Mouse (Mus musculus) left cerebral cortex, postnatal 36 days (tissue): Measurements from ENCODE around the gene Apba3. TPM values are rescaled to one million over a fixed set of nuclear protein-coding genes. Genes with fewer than 3 reads are reported as not detected.

Experiments used
- DNase-seq, 2 experiments: peaks; one replicate each; pipeline ENCODE4 v3.0.0; 2021 to 2022; ENCODE audit warnings: low spot score in 2 of 2, mixed read lengths in 1 of 2
- intact Hi-C: fragments of 180-260 bp; cut with DNase I; formaldehyde crosslinking; loops from one replicate; pipeline ENCODE4 v1.15.1; 2025
- total RNA-seq, 2 experiments: library from RNA; stranded (reverse); gene quantifications; 2 replicates each; pipeline ENCODE4 v1.2.3; 2021

The Apba3 gene
- total RNA-seq, 2 experiments from 2014 or later = 30.1 to 39.3 TPM

- DNase-seq = peak; percentile 80
- intact Hi-C loops = no loop called here
Measured at GRCm38 (mm10) chr10:81302781-81303218, 36.0 kb downstream of the Apba3 start.

GRCm38 (mm10) chr10:81303258-81303657 lies 36.5 kb downstream of the Apba3 start:
- intact Hi-C loops = no loop called here
- DNase-seq = no peak

- intact Hi-C loops = loop anchor here (2.0 kb wide), 1 partner anchor 15 kb away; no protein-coding TSS in a partner anchor
- DNase-seq = no peak
Measured at GRCm38 (mm10) chr10:81303761-81304160, 37.0 kb downstream of the Apba3 start.

GRCm38 (mm10) chr10:81304597-81305238 lies 38.0 kb downstream of the Apba3 start:
- DNase-seq = no peak
- intact Hi-C loops = loop anchor here (2.0 kb wide), 1 partner anchor 16 kb away; no protein-coding TSS in a partner anchor

GRCm38 (mm10) chr10:81305663-81306062 lies 38.9 kb downstream of the Apba3 start:
- intact Hi-C loops = loop anchor here (2.0 kb wide), 1 partner anchor 17 kb away; no protein-coding TSS in a partner anchor
- DNase-seq = no peak

DNA sequence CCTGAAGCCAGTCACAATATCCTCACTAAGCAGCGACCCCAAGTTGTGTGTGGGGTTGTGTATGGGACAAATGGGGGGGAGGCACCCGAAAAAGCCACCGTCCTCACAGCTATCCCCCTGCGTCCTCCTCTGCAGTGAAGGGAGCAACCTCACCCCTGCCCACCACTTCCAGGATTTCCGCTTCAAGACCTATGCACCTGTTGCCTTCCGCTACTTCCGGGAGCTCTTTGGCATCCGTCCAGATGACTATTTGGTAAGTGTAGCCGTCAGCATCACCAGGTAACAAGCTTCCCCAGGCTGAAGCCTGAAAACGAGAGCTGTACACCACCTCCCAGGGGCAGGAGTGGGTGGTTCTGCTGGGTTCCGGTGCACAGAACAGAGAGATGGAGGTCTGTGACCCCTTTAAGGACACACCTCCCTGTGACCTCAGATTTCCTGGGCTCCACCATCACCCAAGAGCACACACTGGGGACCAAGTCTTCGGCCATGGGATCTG lies 39.5 kb downstream of the Apba3 start:
- intact Hi-C loops = no loop called here
- DNase-seq = no peak

GRCm38 (mm10) chr10:81306837-81307682 lies 40.3 kb downstream of the Apba3 start:
- peak; percentile 69 to 79 for DNase-seq
- intact Hi-C loops = no loop called here

DNA sequence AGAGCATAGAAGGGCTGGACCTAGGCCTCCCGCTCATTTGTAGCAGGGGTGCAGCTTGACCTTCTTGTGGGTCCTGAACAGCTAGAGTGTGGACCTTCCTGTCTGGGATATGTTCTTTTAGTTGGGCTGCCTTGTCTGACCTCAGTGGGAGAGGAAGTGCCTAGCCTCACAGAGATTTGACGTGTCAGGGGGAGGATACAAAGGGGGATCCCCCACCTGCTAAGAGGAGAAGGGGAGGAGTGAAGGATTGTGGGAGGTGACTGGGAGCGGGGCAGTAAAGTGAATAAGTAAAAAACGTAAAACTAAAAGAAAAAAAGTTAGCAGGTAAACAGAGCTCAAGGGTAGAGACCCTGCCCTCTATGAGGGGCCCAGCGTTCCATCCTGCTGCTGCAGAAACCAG lies 42.8 kb downstream of the Apba3 start:
- DNase-seq = no peak
- intact Hi-C loops = no loop called here

GRCm38 (mm10) chr10:81313581-81313980 lies 46.8 kb downstream of the Apba3 start:
- intact Hi-C loops = no loop called here

GRCm38 (mm10) chr10:81314201-81314600 lies 47.4 kb downstream of the Apba3 start:
- intact Hi-C loops = no loop called here
- DNase-seq = no peak

More at GRCm38 (mm10) chr10:81313581-81313980, 46.8 kb downstream of the Apba3 start:
- no peak for DNase-seq

- no peak for DNase-seq
- intact Hi-C loops = no loop called here
Measured at GRCm38 (mm10) chr10:81315587-81315986, 48.8 kb downstream of the Apba3 start.

DNA sequence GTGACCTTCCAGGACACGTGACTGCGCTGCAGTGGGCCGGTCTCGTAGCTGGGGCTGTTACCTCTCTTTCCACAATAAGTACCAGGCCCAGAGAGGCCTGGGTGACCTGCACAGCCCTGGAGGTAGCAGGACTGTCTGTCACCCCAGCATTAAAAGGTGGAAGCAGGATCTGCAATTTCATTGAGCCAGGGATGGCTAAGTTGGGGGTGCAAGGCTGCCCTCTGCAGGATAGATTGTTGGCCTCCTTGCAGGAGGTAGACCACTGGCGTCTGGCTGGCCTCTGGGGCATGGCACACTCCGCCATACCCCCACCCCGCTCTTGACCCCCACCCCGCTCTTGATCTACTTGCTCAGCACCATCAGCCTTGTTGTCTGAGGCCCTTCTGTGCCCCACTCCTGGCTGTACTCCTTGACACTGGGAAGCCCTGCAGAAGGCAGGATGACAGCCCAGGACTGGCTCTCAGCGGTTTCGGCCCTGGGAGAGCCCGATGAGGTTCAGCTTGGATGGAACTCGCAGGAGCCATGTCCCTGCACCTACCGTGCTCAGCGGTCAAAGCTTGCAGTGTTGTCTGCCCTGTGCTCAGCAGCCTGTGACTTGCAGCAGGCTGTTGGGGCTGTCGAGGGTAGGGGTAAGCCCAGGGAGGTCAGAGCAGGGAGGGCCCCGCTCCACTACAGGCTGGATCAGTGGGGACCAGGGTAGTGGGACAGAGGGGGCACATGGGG lies 49.7 kb downstream of the Apba3 start:
- DNase-seq = no peak
- intact Hi-C loops = no loop called here

DNA sequence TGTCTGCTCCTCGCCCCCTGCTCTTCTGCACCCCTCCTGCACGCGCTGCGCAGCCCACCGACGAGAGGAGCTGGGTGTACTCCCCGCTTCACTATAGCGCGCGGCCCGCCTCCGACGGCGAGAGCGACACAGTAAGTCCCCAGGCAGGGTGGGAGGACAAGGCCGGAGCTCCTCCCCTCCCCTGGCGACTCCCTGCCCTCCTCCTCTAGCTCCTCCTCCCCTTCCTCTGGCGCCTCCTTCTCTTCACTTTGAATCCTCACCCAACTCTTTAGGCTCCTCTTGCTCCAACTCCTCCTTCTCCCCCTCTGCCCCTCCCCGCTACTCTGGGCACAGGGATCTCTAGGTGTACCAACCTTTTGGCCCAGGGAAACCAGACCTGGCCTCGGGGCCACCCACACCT lies 50.5 kb downstream of the Apba3 start:
- DNase-seq = no peak
- intact Hi-C loops = no loop called here

GRCm38 (mm10) chr10:81318589-81319329 lies 52.0 kb downstream of the Apba3 start:
- intact Hi-C loops = no loop called here
- no peak for DNase-seq

DNA sequence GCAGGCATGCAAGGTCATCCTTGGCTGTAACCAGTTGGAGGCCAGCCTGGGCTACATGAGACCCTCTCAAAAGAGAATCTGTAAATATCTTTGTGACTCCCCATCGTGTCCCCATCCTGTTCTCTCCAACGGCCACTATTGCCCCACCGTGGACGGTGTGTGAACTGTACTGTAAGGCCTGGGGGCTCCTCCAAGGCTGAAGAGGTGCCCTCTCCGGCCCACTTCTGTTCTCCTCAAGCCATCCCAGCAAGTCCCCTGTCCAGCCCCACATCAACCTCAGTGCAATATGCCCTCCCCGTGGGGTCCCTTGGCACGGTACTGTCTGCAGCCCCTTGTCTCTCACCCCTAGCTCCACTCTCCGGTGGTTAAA lies 52.6 kb downstream of the Apba3 start:
- no peak for DNase-seq
- intact Hi-C loops = no loop called here

GRCm38 (mm10) chr10:81319741-81320549 lies 53.2 kb downstream of the Apba3 start:
- intact Hi-C loops = no loop called here
- DNase-seq = peak in 1 of 2 experiments; percentile 59

- intact Hi-C loops = no loop called here
- DNase-seq = peak; percentile 97 to 99
Measured at GRCm38 (mm10) chr10:81320550-81321347, 54.0 kb downstream of the Apba3 start, which contains the start of gene Cactin. TSS of gene Cactin (plus strand) at chr10:81321103.

DNA sequence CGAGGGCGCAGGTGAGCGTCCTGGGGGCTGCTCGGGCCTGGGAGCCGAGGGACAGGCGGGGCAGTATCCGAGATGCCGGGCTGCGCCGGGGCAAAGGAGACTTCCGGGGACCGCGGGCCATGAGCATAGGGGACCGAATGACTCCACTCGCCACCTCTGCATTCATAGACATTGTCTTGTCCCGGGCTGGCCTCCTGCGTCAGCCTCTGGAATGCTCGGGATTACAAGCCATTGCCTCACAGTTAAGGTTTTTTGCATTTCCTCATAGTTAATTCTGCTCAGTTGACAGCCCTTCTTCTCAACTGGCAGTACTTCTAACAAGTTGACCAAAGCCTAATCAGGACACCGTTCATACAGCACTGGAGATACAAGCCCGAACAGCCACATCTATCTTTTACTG lies 54.7 kb downstream of the Apba3 start:
- intact Hi-C loops = no loop called here
- no peak for DNase-seq
